Mouse (Mus musculus) kidney, embryonic 16.5 days (tissue): ENCODE measurements at regions not wholly inside any gene's neighbourhood (a gene's known extent, or its start where the extent isn't known, plus 50 kb on each side); places are given as distances from the start of the nearest gene placed in this dataset.

Source experiments
- ATAC-seq: fragments of 200-750 bp; cut with Nextera tagmentation; 2 replicates; pipeline ENCODE4 v1.8.0; 2017; ENCODE audit warnings: moderate TSS enrichment; ENCODE audit not compliant: low FRiP score, low TSS enrichment
- H3K27ac ChIP-seq: fragments of 300-500 bp; sonication (generic); 2 replicates; pipeline ENCODE4 v1.5.1; 2014; ENCODE audit warnings: low read length
- H3K27me3 ChIP-seq: fragments of 300-500 bp; sonication (generic); 2 replicates; pipeline ENCODE4 v1.6.1; 2014; ENCODE audit warnings: low read length, control low read depth, mixed read lengths; ENCODE audit not compliant: insufficient read depth
- H3K36me3 ChIP-seq: fragments of 300-500 bp; sonication (generic); 2 replicates; pipeline ENCODE4 v1.6.1; 2014; ENCODE audit warnings: low read length, control low read depth, mixed read lengths; ENCODE audit not compliant: insufficient read depth
- H3K4me1 ChIP-seq: fragments of 300-500 bp; sonication (generic); 2 replicates; pipeline ENCODE4 v1.6.1; 2014; ENCODE audit warnings: low read length, control low read depth, mixed read lengths; ENCODE audit not compliant: insufficient read depth
- H3K4me2 ChIP-seq: fragments of 300-500 bp; sonication (generic); replicated peaks from 2 replicates; pipeline ENCODE4 v1.6.1; 2014; ENCODE audit warnings: low read depth, low read length
- H3K4me3 ChIP-seq: fragments of 300-500 bp; sonication (generic); 2 replicates; pipeline ENCODE4 v1.5.1; 2014; ENCODE audit warnings: mild to moderate bottlenecking, low read length
- H3K9ac ChIP-seq: fragments of 300-500 bp; sonication (generic); replicated peaks from 2 replicates; pipeline ENCODE4 v1.6.1; 2014; ENCODE audit warnings: low read length
- H3K9me3 ChIP-seq: fragments of 300-500 bp; sonication (generic); 2 replicates; pipeline ENCODE4 v1.6.1; 2016; ENCODE audit warnings: low read length, control low read depth
- WGBS: fragments of 180-500 bp; shearing (Covaris S2); extraction: QIAGEN DNeasy Blood & Tissue Kit; methylation state at CpG from one replicate; pipeline ENCODE4 v1.1.7; 2014; 5-methylcytosine and 5-hydroxymethylcytosine counted together

DNA sequence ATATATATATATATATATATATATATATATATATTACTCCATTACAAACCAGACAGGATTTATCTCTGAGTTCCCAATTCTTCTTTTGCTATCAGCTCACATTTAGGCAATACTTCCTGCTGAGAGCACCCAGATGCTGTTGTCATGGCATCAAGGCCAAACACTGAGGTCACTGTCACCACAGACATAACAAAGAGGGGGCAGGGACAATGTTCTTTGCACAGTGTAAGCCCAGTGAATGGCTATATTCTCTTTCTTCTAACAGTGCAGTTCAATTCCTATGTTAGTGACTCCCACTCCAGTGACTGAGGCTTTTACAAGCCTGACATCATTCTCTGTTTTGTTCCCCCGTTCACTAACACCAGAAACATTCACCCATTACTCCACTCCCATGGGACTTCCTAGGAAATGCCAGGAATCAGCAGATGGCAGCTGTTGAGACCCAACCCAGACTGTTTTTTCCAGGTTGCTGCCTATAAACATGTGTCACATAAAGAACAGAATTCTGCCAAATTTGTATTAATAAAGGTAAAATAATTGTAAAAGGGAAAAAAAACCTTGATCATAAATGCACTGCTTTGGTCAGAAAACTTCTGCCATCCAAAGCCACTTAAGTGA is 289.5 kb downstream of the Slc22a22 start:
- H3K9me3 ChIP-seq = no peaks in the 10 kb centered on the region
- no peaks in the 10 kb centered on the region for H3K36me3 ChIP-seq
- no peak for ATAC-seq
- no peaks in the 10 kb centered on the region for H3K4me1 ChIP-seq
- 43% methylated on average over 1 of the region's 1 CpGs for WGBS
- no peak overlapping the region for H3K4me2 ChIP-seq
- no peak overlapping the region for H3K9ac ChIP-seq
- no peaks in the 10 kb centered on the region for H3K27me3 ChIP-seq
- H3K4me3 ChIP-seq = no peak overlapping the region
- no peak overlapping the region for H3K27ac ChIP-seq

DNA sequence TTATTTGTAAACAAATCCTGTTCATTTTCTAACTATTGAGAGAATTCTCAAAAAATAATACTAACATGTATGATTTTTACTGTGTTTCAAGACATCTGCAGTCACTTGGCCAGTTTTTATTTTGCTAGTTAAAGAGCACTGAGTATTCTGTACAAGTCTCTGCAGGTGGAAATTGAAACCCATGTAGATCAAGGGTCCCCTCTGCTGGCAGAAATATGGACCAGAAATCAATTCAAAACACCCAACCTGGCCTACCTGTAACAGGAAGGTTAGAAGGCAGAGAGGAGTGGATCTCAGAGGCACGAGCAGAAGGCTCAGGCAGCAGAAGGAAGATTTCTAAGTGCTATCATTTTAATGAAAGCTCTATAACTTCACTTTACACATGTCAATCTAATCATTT is 298.3 kb downstream of the Slc22a22 start:
- Histone ChIP-seq H3K9me3 (no peaks in the 10 kb centered on the region), H3K9ac (no peak overlapping the region), H3K4me3 (no peak overlapping the region), H3K4me2 (no peak overlapping the region), H3K27me3 (no peaks in the 10 kb centered on the region), H3K27ac (no peak overlapping the region), H3K4me1 (no peaks in the 10 kb centered on the region), H3K36me3 (no peaks in the 10 kb centered on the region)
- no peak for ATAC-seq
- 44% methylated on average over 1 of the region's 1 CpGs for WGBS

DNA sequence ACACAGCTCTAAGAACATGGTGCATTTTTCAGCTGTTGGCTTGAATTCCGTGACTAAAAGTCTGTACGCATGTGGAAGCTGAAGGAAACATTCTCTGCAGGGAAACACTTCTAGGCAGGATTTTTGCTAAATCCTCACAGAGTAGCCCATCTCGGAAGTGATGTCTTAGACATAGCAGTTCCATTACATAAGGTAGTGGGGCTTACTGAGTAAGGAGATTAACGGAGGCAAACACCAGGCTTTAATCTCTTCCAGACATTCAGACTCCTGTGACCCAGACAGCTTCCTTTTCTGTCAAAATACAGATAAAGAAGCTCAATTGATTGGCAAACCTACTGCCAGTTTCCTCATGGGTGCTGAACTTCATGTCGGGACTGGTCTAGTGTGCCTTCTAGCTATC is 304.7 kb downstream of the Slc22a22 start:
- H3K4me1 ChIP-seq = no peaks in the 10 kb centered on the region
- 59% methylated on average over 5 of the region's 5 CpGs for WGBS
- H3K27me3 ChIP-seq = no peaks in the 10 kb centered on the region
- H3K4me2 ChIP-seq = no peak overlapping the region
- no peak for ATAC-seq
- H3K9ac ChIP-seq = no peak overlapping the region
- H3K4me3 ChIP-seq = no peak overlapping the region
- no peaks in the 10 kb centered on the region for H3K36me3 ChIP-seq
- H3K9me3 ChIP-seq = no peaks in the 10 kb centered on the region
- no peak overlapping the region for H3K27ac ChIP-seq

DNA sequence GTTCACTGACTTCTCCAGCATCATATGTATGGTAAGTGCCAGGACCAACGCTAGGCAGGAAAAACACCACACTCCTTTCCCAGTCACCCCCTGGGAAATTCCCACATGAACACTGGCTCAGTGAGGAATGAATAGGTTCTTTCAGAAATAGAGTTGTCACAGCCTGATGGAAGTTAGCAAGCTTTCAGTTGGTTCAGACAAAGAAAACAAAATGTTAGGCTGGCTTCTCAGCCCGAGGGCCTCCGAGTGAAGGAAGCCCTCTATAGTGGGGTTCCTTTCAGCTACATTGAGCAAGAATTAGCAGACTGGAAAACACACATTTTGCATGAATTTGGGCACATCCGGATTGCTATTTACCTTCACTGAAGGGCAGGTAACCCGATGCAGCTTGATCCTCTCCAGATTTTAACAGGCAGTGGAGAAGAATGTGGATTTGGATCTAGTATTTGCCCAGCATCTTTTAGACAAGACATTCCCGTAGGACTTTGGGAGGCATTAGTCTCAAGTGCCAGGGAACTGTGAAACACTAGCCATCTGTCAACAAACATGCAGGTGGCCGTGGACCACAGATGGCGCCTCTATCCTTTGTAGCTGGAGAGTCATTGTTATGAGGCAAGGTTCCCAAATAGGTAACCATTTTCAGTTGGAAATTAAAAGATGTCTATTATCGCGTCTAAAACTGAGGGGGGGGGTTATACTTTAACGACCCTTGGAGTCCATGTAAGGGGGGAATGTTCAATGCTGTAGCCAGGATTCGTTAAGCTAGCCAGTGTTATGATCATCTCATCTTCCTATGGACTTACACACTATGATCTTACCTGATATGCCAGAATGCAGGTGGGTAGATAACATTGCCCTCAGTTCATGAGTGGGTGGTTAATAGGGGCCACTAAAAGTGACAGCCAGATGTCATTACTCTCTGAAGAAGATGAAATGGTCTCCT is 314.8 kb downstream of the Slc22a22 start:
- Histone ChIP-seq H3K9ac (no peak overlapping the region), H3K9me3 (no peaks in the 10 kb centered on the region), H3K27me3 (no peaks in the 10 kb centered on the region), H3K4me1 (no peaks in the 10 kb centered on the region), H3K36me3 (no peaks in the 10 kb centered on the region), H3K4me3 (no peak overlapping the region), H3K4me2 (no peak overlapping the region), H3K27ac (no peak overlapping the region)
- ATAC-seq = peak; percentile 42; the same call in 1 of the 2 replicates
- 48% methylated on average over 12 of the region's 12 CpGs for WGBS

DNA sequence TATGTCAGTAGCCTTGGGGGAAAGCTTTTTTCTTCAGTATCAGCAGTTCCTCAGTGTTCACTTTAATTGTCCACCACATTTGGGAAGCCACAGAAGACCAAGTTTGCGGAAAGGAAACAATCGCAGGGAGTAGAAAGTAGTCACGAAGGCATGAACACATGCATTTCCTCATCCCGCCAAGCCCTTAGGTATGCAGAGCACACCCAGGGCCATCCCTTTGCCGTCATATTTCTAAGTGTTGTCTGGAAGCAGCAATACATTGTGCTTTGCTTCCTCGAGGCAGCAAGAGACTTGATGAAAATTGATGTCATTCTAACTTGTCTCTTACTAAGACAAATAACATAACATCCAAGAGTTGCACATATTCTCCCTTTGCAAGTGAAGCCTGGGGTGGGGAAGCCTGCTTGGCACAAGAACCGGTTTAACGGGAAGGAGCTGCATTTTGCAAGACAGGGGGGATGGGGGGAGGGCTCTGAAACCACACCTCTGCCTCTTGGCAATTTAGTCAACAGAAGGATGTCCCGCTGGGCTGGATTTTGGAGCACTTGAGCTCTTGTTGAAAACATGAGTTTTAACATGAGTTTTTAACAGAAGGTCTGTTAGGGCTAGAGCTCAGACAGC is 337.2 kb downstream of the Slc22a22 start:
- no peaks in the 10 kb centered on the region for H3K9me3 ChIP-seq
- no peak overlapping the region for H3K4me3 ChIP-seq
- H3K27me3 ChIP-seq = no peaks in the 10 kb centered on the region
- H3K27ac ChIP-seq = no peak overlapping the region
- whole genome bisulfite sequencing = 38% methylated on average over 9 of the region's 9 CpGs
- H3K4me2 ChIP-seq = no peak overlapping the region
- H3K36me3 ChIP-seq = no peaks in the 10 kb centered on the region
- no peak for ATAC-seq
- no peaks in the 10 kb centered on the region for H3K4me1 ChIP-seq
- H3K9ac ChIP-seq = no peak overlapping the region

DNA sequence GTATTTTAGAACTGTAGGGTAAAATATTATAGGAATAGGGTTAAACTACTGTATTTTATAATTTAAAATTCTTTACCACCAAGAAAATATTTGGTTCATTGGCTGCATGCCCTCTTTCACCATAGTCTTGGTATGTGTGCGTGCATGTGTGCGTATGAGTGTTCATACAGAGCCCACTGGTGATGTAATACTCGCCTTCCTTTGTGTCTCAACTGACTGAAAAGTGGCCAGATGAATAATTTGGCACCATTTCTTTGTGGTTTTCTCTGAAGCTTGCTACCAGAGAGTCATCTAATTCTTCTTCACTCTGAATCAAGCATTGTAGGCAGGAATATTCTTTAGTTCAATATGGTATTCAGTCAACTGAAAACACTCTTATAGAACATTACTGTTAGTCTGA is 372.7 kb downstream of the Slc22a22 start:
- WGBS = 90% methylated on average over 3 of the region's 3 CpGs
- Histone ChIP-seq H3K9me3 (no peaks in the 10 kb centered on the region), H3K4me2 (no peak overlapping the region), H3K36me3 (no peaks in the 10 kb centered on the region), H3K4me1 (no peaks in the 10 kb centered on the region), H3K27ac (no peak overlapping the region), H3K4me3 (no peak overlapping the region), H3K9ac (no peak overlapping the region), H3K27me3 (no peaks in the 10 kb centered on the region)
- ATAC-seq = no peak

DNA sequence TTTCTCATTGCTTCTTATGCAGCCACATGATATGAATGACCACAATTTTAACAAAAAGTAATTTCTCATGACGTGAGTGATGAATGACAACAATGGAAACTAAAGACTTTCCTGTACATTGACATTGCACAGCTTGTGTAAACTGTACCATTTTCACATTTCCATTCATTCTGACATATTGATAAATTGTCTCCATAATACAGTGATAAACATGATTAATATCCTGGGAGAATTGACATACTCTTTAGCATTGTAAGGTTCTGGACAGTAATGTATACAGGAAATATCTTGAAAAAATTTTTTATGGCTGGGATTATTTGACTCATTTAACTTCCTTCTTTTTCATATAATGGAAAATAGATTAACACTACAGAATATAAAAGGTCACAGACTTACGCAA is 380.1 kb downstream of the Slc22a22 start:
- H3K36me3 ChIP-seq = no peaks in the 10 kb centered on the region
- no peaks in the 10 kb centered on the region for H3K27me3 ChIP-seq
- H3K4me2 ChIP-seq = no peak overlapping the region
- H3K27ac ChIP-seq = no peak overlapping the region
- H3K9ac ChIP-seq = no peak overlapping the region
- no peak for ATAC-seq
- no peak overlapping the region for H3K4me3 ChIP-seq
- 78% methylated on average over 2 of the region's 2 CpGs for WGBS
- H3K4me1 ChIP-seq = no peaks in the 10 kb centered on the region
- H3K9me3 ChIP-seq = no peaks in the 10 kb centered on the region

DNA sequence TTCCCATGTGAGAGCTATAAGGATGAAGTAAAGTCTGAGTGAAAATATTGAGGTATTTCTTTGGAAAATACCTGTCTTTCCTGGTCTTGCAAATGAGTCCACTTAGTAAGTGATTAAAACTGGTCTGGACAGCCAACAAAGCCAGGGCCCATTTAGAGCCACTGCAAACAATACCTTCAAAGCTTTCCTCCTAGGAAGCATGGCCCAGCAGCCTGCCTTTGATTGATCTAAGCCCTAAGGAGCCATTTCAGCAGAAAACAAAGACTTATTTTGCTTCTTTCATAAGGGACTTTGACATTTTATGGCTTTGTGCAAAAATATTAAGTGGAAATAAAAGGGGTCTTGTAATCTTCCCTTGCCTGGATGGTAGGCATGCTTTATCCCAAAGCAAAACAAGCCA is 397.6 kb downstream of the Slc22a22 start:
- Histone ChIP-seq H3K4me2 (no peak overlapping the region), H3K36me3 (no peaks in the 10 kb centered on the region), H3K4me3 (no peak overlapping the region), H3K27ac (no peak overlapping the region), H3K9me3 (no peaks in the 10 kb centered on the region), H3K27me3 (no peaks in the 10 kb centered on the region), H3K4me1 (no peaks in the 10 kb centered on the region), H3K9ac (no peak overlapping the region)
- no peak for ATAC-seq

DNA sequence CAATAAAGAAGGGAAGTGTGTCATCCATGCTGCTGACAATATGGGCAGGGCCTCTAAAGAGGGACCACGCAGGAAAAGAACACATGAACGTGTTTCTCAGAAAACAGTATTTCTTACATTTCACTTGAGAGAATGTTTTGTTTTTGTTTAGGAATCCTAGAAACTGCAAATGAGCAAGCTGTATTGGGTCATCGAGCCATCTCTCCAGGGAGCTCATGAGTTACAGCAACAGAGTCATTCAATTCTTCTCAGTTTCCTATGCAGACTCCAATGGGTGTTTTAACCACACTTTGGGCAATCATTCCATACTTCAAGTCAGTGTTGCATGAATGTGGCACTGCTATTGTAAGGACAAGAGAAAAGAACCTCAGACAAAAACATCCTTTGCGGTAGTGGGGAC is 403.6 kb downstream of the Slc22a22 start:
- H3K4me1 ChIP-seq = no peaks in the 10 kb centered on the region
- H3K36me3 ChIP-seq = no peaks in the 10 kb centered on the region
- no peak overlapping the region for H3K4me3 ChIP-seq
- H3K4me2 ChIP-seq = no peak overlapping the region
- H3K27ac ChIP-seq = no peak overlapping the region
- WGBS = 78% methylated on average over 4 of the region's 4 CpGs
- no peak for ATAC-seq
- H3K27me3 ChIP-seq = no peaks in the 10 kb centered on the region
- no peak overlapping the region for H3K9ac ChIP-seq
- no peaks in the 10 kb centered on the region for H3K9me3 ChIP-seq

DNA sequence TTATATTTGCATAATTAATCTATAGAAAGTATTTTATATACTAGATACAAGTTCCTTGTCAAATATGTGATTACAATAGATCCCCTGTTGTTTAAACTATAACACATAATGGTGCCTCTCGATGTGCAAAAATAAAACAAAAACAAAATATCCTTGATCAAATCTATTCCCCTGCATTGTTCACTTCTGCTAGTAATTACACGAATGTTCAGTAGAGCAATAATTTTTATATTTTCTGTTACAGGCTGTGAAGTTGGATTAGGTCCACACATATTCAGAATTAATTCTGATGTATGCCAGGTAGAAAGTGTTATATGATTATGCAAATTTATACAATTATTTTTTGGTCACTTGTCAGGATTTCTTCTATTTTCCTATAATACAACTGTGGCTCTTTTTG is 415.9 kb downstream of the Slc22a22 start:
- H3K4me3 ChIP-seq = no peak overlapping the region
- H3K27ac ChIP-seq = no peak overlapping the region
- H3K4me2 ChIP-seq = no peak overlapping the region
- 90% methylated on average over 2 of the region's 2 CpGs for WGBS
- no peaks in the 10 kb centered on the region for H3K9me3 ChIP-seq
- H3K27me3 ChIP-seq = no peaks in the 10 kb centered on the region
- no peaks in the 10 kb centered on the region for H3K36me3 ChIP-seq
- H3K9ac ChIP-seq = no peak overlapping the region
- ATAC-seq = no peak
- H3K4me1 ChIP-seq = no peaks in the 10 kb centered on the region
